Mouse (Mus musculus) heart, embryonic 13.5 days (tissue): ENCODE data around the gene Slco2b1. TPM values are rescaled to one million over a fixed set of nuclear protein-coding genes. Genes with fewer than 3 reads are reported as not detected.

Experiments used
- ATAC-seq: fragments of 200-750 bp; cut with Nextera tagmentation; 2 replicates; pipeline ENCODE4 v1.8.0; 2017; ENCODE audit warnings: moderate TSS enrichment; ENCODE audit not compliant: insufficient number of reproducible peaks, low FRiP score, low TSS enrichment; ENCODE audit errors: extremely low read depth
- H3K27ac ChIP-seq: fragments of 300-500 bp; sonication (generic); replicated peaks from 2 replicates; pipeline ENCODE4 v1.5.1; 2015; ENCODE audit warnings: moderate library complexity, mild to moderate bottlenecking, inconsistent platforms
- H3K27me3 ChIP-seq: fragments of 300-500 bp; sonication (generic); replicated peaks from 2 replicates; pipeline ENCODE4 v1.6.1; 2015; ENCODE audit warnings: mild to moderate bottlenecking, inconsistent platforms
- H3K36me3 ChIP-seq: fragments of 300-500 bp; sonication (generic); 2 replicates; pipeline ENCODE4 v1.6.1; 2015; ENCODE audit warnings: mild to moderate bottlenecking, inconsistent platforms
- H3K4me1 ChIP-seq: fragments of 300-500 bp; sonication (generic); 2 replicates; pipeline ENCODE4 v1.6.1; 2015; ENCODE audit warnings: inconsistent platforms
- H3K4me2 ChIP-seq: fragments of 300-500 bp; sonication (generic); 2 replicates; pipeline ENCODE4 v1.6.1; 2015; ENCODE audit warnings: inconsistent platforms, mild to moderate bottlenecking, moderate library complexity
- H3K4me3 ChIP-seq: fragments of 300-500 bp; sonication (generic); 2 replicates; pipeline ENCODE4 v1.5.1; 2015; ENCODE audit warnings: moderate library complexity, mild to moderate bottlenecking, inconsistent platforms
- H3K9ac ChIP-seq: fragments of 300-500 bp; sonication (generic); 2 replicates; pipeline ENCODE4 v1.6.1; 2015; ENCODE audit warnings: inconsistent platforms, mild to moderate bottlenecking, moderate library complexity
- H3K9me3 ChIP-seq: fragments of 300-500 bp; sonication (generic); 2 replicates; pipeline ENCODE4 v1.6.1; 2016; ENCODE audit warnings: inconsistent platforms
- WGBS: fragments of 180-500 bp; shearing (Covaris S2); methylation state at CpG from one replicate; pipeline ENCODE4 v1.1.7; 2015; ENCODE audit warnings: mixed read lengths; 5-methylcytosine and 5-hydroxymethylcytosine counted together
- polyA plus RNA-seq: library from polyadenylated mRNA; unstranded; fragments of >200 nt; fragmentation: Nextera tagmentation; extraction: Ambion mirVana; gene quantifications from 2 replicates; pipeline ENCODE4 v1.2.1, GENCODE M21; 2015

Slco2b1 gene
- polyA plus RNA-seq, 1 experiment from 2014 or later, result 1.6 TPM

- no peaks in the 10 kb centered on the region for H3K9me3 ChIP-seq
- H3K4me2 ChIP-seq, result no peak overlapping the region
- H3K27me3 ChIP-seq, result peaks cover 43% of the 10 kb centered on the region
- H3K4me3 ChIP-seq, result no peak overlapping the region
- no peak for ATAC-seq
- no peak overlapping the region for H3K9ac ChIP-seq
- H3K36me3 ChIP-seq, result no peaks in the 10 kb centered on the region
- H3K4me1 ChIP-seq, result peaks cover 25% of the 10 kb centered on the region
- no peak overlapping the region for H3K27ac ChIP-seq
- 86% methylated on average over 16 of the region's 16 CpGs for WGBS
Measured at GRCm38 (mm10) chr7:99667096-99667495, 44.0 kb downstream of the Slco2b1 start.

- 83% methylated on average over 10 of the region's 10 CpGs for WGBS
- H3K4me1 ChIP-seq, result peaks cover 27% of the 10 kb centered on the region
- no peak for ATAC-seq
Measured at GRCm38 (mm10) chr7:99665731-99666452, 45.2 kb downstream of the Slco2b1 start.

GRCm38 (mm10) chr7:99664571-99665485, 46.3 kb downstream of the Slco2b1 start:
- 35% methylated on average over 11 of the region's 11 CpGs for WGBS
- H3K4me1 ChIP-seq, result peaks cover 27% of the 10 kb centered on the region
- peaks cover 57% of the 10 kb centered on the region for H3K27me3 ChIP-seq
- H3K4me3 ChIP-seq, result no peak overlapping the region
- no peak overlapping the region for H3K9ac ChIP-seq
- no peak overlapping the region for H3K27ac ChIP-seq
- no peak for ATAC-seq
- no peak overlapping the region for H3K4me2 ChIP-seq
- H3K36me3 ChIP-seq, result no peaks in the 10 kb centered on the region
- no peaks in the 10 kb centered on the region for H3K9me3 ChIP-seq

More at GRCm38 (mm10) chr7:99665731-99666452, 45.2 kb downstream of the Slco2b1 start:
- Histone ChIP-seq H3K27me3 (peaks cover 46% of the 10 kb centered on the region), H3K36me3 (no peaks in the 10 kb centered on the region), H3K9me3 (no peaks in the 10 kb centered on the region), H3K4me3 (no peak overlapping the region), H3K27ac (no peak overlapping the region), H3K4me2 (no peak overlapping the region), H3K9ac (no peak overlapping the region)

GRCm38 (mm10) chr7:99663507-99664220, 47.5 kb downstream of the Slco2b1 start:
- H3K9me3 ChIP-seq, result no peaks in the 10 kb centered on the region
- peaks cover 62% of the 10 kb centered on the region for H3K27me3 ChIP-seq
- no peak overlapping the region for H3K4me3 ChIP-seq
- no peak overlapping the region for H3K4me2 ChIP-seq
- 83% methylated on average over 9 of the region's 9 CpGs for WGBS
- no peaks in the 10 kb centered on the region for H3K36me3 ChIP-seq
- H3K4me1 ChIP-seq, result peaks cover 22% of the 10 kb centered on the region
- no peak for ATAC-seq
- H3K27ac ChIP-seq, result no peak overlapping the region
- no peak overlapping the region for H3K9ac ChIP-seq

GRCm38 (mm10) chr7:99662311-99662710, 48.8 kb downstream of the Slco2b1 start:
- ATAC-seq, result no peak
- no peaks in the 10 kb centered on the region for H3K36me3 ChIP-seq
- H3K27ac ChIP-seq, result no peak overlapping the region
- no peak overlapping the region for H3K4me3 ChIP-seq
- peaks cover 63% of the 10 kb centered on the region for H3K27me3 ChIP-seq
- no peak overlapping the region for H3K9ac ChIP-seq
- H3K4me2 ChIP-seq, result no peak overlapping the region
- 42% methylated on average over 2 of the region's 2 CpGs for WGBS
- H3K9me3 ChIP-seq, result no peaks in the 10 kb centered on the region
- peaks cover 20% of the 10 kb centered on the region for H3K4me1 ChIP-seq

GRCm38 (mm10) chr7:99661571-99662230, 49.4 kb downstream of the Slco2b1 start:
- Histone ChIP-seq H3K4me2 (no peak overlapping the region), H3K27ac (no peak overlapping the region), H3K4me1 (peaks cover 20% of the 10 kb centered on the region), H3K9me3 (no peaks in the 10 kb centered on the region), H3K36me3 (no peaks in the 10 kb centered on the region), H3K27me3 (peaks cover 63% of the 10 kb centered on the region), H3K4me3 (no peak overlapping the region), H3K9ac (no peak overlapping the region)
- WGBS, result 48% methylated on average over 14 of the region's 14 CpGs
- ATAC-seq, result no peak

- Histone ChIP-seq H3K36me3 (no peaks in the 10 kb centered on the region), H3K4me3 (no peak overlapping the region), H3K9me3 (no peaks in the 10 kb centered on the region), H3K4me1 (peaks cover 20% of the 10 kb centered on the region), H3K4me2 (no peak overlapping the region), H3K27ac (no peak overlapping the region), H3K9ac (no peak overlapping the region), H3K27me3 (peaks cover 68% of the 10 kb centered on the region)
- ATAC-seq, result no peak
- WGBS, result 91% methylated on average over 9 of the region's 9 CpGs
Measured at GRCm38 (mm10) chr7:99661071-99661470, 50.1 kb downstream of the Slco2b1 start.

- Histone ChIP-seq H3K4me1 (peaks cover 9% of the 10 kb centered on the region), H3K4me2 (no peak overlapping the region), H3K27me3 (peaks cover 75% of the 10 kb centered on the region), H3K9me3 (no peaks in the 10 kb centered on the region), H3K4me3 (no peak overlapping the region), H3K9ac (no peak overlapping the region), H3K36me3 (no peaks in the 10 kb centered on the region), H3K27ac (no peak overlapping the region)
- no peak for ATAC-seq
- WGBS, result 45% methylated on average over 12 of the region's 12 CpGs
Measured at GRCm38 (mm10) chr7:99659379-99660029, 51.6 kb downstream of the Slco2b1 start.

- H3K4me2 ChIP-seq, result no peak overlapping the region
- no peaks in the 10 kb centered on the region for H3K4me1 ChIP-seq
- peaks cover 70% of the 10 kb centered on the region for H3K27me3 ChIP-seq
- no peaks in the 10 kb centered on the region for H3K9me3 ChIP-seq
- ATAC-seq, result no peak
- no peak overlapping the region for H3K27ac ChIP-seq
- no peak overlapping the region for H3K9ac ChIP-seq
- no peak overlapping the region for H3K4me3 ChIP-seq
- WGBS, result 46% methylated on average over 11 of the region's 11 CpGs
- no peaks in the 10 kb centered on the region for H3K36me3 ChIP-seq
Measured at GRCm38 (mm10) chr7:99654244-99654643, 56.9 kb downstream of the Slco2b1 start.

GRCm38 (mm10) chr7:99649585-99649984, 61.6 kb downstream of the Slco2b1 start:
- peaks cover 3% of the 10 kb centered on the region; the same call in 1 of the 2 replicates for H3K4me1 ChIP-seq
- WGBS, result 55% methylated on average over 4 of the region's 4 CpGs
- no peak overlapping the region for H3K4me3 ChIP-seq
- no peak overlapping the region for H3K27ac ChIP-seq
- no peaks in the 10 kb centered on the region for H3K36me3 ChIP-seq
- ATAC-seq, result no peak
- no peak overlapping the region for H3K9ac ChIP-seq
- peaks cover 41% of the 10 kb centered on the region for H3K27me3 ChIP-seq
- no peaks in the 10 kb centered on the region for H3K9me3 ChIP-seq
- no peak overlapping the region for H3K4me2 ChIP-seq
